Mouse (Mus musculus) right cerebral cortex, adult 18-20 months (tissue): ENCODE data around the gene Tas1r1.

Source experiments
- DNase-seq: peaks from one replicate; pipeline ENCODE4 v3.0.0; 2022; ENCODE audit warnings: mixed read lengths

Tas1r1 gene

DNA sequence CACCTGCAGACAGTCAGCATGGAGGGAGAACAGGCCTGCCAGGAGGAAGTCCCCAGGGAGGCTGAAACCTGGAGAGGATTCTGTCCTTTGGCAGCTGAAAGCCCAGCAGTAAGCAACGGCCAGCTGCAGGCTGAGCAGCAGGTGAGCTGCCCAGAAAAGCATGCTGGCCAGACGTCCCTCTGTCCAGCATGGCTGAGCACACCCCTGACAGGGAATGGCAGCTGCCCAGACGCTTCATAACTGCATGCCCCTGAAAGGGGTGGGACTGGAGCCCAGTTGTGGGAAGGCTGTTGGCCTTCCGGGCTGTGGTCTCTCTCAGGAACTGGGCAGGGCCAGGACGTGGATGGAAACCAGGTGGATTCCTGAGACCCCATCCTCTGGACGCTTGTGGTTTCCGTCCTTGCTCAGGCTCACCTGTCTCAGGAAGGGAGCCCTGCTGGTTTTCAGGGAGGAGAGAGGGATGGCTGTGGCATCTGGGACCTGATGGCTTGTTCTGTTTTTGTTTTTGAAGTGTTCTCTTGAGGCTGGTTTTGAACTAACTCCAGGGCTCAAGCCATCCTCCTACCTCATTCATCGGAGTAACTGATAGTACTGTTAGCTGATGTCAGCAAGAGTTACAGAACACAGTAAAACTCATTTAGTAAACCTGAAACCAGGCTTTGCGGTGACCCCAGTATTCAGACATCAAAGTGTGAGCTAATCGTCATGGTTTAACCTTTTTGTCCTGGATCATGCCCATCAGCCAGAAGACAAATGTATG, at the start of gene Tas1r1:
TSS of gene Tas1r1 (minus strand) at position 344 of the 760 bp plus-strand sequence.
- DNase-seq = no peak

- peak; percentile 77 for DNase-seq
Measured at GRCm38 (mm10) chr4:152088133-152088532, 49.8 kb upstream of the Tas1r1 start.

- DNase-seq = no peak
Measured at GRCm38 (mm10) chr4:152087211-152088081, 49.1 kb upstream of the Tas1r1 start.

DNA sequence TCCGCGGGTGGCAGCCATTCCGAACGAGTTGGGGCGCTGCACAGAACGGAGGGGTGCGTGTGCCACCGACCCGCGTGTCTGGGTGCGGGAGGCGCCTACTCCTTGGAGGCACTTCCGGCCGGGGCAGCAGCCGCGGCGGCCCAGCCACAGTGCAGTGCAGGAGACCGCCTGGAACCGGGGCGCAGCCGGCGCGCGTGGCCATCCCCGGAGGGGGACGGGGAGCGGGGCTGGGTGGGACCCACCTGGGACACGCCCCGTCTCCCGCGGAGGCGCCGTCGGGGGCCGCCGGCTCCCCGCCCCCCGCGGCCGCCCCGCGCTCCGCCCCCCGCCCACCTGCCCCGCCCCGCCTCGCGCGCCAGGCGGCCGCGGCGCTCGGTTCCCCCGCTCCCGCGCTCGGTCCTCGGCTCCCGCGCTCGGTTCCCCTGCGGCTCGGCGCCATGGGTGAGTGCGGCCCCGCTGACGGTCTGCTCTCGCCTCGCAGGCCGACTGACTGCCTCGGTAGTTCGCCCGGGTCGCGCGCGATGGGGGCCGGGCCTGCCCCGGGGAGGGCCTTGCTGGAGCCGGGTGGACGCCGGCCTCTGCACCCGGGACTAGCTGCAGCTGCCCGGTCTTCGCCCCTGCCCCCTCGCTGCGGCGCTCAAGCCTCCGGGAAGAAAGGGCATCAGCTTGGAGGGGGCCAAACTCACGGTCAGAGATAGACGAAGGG, 48.3 kb upstream of the Tas1r1 start:
- peak; percentile 71 for DNase-seq

GRCm38 (mm10) chr4:152084616-152085015, 46.2 kb upstream of the Tas1r1 start:
- no peak for DNase-seq

GRCm38 (mm10) chr4:152083611-152084220, 45.3 kb upstream of the Tas1r1 start:
- DNase-seq = no peak

- DNase-seq = no peak
Measured at GRCm38 (mm10) chr4:152079931-152080330, 41.6 kb upstream of the Tas1r1 start.

DNA sequence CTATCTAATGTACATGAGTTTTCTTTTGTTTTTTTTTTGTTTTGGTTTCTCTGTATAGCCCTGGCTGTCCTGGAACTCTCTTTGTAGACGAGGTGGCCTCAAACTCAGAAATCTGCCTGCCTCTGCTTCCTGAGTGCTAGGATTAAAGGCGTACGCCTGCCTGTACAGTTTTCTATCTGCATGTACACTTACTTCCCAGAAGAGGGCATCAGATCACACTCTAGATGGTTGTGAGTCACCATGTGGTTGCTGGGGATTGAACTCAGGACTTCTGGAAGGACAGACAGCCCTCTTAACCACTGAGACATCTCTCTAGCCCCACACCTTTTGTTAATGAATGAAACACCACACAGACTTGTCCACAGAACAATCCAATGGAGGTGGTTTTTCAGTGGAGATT, 40.9 kb upstream of the Tas1r1 start:
- no peak for DNase-seq

DNA sequence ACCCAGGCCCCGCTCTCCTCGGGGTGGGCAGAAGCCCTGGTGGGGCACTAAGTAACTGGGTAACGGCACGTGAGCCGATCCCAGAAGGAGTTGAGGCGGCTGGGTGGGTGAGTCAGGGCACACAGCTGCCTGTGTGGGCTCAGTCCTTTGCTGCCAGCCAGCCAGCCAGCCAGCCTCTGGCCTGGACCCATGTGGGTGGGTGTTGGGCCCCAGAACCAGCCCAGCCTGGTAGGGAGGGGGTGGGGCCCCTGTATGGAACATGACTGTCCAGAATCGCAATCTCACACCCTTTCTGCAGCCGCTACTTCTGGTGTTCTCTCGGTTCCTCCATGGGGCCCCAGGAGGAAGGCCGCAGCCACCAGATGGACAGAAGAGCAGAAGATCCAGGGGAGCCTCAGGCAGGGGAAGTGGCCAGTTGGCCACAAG, 39.8 kb upstream of the Tas1r1 start:
- DNase-seq = peak; percentile 52

DNA sequence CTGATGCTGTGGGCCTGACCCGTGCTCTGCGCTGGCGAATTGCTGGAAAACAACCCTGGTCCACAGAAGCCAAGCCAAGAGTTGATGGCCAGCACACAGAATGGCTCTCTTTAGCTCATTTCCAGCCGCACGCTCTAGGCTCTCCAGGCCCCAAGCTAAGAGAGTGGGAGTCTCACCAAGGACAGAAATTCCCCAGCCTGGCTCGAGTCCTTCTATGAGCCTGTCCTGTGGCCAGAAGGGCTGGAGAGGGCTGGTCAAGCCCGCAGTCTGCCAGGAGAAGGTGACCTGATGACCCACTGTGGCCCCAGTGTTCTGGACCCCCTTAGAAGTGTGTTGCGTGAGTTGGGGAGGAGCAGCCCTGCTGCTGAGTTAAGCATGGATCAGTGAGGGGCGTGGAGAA, 38.8 kb upstream of the Tas1r1 start:
- no peak for DNase-seq

- no peak for DNase-seq
Measured at GRCm38 (mm10) chr4:152074548-152074947, 36.2 kb upstream of the Tas1r1 start.

- DNase-seq = no peak
Measured at GRCm38 (mm10) chr4:152073715-152074114, 35.3 kb upstream of the Tas1r1 start.

DNA sequence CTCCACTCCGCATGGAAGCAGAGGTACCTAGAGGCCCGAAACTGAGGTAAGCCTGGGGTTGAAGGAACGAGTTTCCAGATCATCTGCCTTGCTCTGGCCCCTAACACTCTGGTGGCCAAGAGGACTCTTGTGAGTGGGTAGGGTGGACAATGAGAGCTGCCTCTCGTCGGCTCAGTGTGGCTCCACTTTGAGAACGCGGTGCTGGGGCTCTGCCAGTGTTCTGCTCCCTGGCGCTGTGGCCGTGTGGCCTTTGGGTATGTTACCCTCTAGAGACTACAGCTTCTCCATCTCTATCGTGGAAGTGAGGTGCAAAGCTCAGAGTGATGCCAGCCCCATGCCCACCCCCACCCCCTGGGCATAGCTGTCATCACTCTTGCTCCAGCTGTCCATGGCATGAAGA, 34.3 kb upstream of the Tas1r1 start:
- no peak for DNase-seq

DNA sequence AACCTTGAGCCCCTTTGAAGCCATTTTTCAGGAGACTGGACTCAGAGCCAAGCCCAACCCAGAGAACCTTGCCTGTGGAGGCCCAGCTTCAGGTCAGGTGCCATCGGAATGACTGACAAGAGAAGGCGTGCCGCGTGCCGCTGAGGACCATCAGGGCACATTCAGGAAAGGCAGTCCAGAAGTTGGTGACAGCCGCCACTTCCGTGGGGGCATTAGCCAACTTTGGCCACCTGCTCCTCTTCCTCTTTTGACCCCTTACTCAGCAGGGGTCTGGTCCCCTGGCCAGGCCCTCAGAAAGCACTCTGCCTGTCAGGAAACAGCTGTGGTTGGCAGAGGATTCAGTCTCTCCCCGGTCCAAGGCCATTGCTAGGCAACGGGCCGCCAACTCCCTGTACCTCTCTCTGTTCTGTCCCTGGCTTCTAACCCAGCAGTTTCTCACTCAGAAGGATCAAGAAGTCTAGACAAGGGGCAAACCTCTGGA, 33.8 kb upstream of the Tas1r1 start, which contains the start of gene Plekhg5:
TSS of gene Plekhg5 (plus strand) at position 378 of the 481 bp plus-strand sequence.
- no peak for DNase-seq

GRCm38 (mm10) chr4:152070494-152071396, 32.4 kb upstream of the Tas1r1 start:
- no peak for DNase-seq

DNA sequence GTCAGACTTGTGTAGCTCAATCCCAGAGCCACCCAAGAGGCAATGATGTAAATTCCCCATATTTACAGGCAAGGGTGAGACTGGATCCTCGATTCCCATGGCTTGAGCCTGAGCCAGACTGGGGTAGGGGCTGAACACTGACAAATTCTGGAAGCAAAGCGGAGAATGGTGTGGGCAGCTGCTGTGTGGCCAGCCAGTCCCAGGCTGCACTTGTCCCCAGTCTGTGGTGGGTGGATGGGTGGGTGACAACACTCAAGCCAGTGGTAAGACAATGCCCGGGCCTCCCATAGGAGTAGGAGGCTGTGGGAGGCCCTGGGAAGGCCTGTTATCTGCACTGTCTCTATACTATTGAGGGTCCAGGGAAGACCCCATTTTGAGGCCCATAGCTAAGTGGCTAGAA, 30.9 kb upstream of the Tas1r1 start:
- no peak for DNase-seq

GRCm38 (mm10) chr4:152068166-152068724, 29.9 kb upstream of the Tas1r1 start:
- no peak for DNase-seq

DNA sequence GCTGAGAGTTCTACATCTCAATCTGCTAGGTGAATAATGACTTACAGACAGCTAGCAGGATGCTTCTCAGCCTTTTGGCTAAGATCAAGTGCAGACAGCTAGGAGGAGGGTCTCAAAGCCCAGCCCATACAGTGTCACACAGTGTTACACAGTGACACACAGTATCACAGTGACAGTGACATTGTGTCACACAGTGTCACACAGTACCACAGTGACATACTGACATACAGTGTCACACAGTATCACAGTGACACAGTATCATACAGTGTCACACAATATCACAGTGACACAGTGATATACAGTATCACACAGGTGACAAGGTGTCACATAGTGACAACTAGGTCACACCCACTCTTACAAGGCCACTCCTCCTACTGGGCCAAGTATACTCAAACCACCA, 28.9 kb upstream of the Tas1r1 start:
- DNase-seq = no peak

DNA sequence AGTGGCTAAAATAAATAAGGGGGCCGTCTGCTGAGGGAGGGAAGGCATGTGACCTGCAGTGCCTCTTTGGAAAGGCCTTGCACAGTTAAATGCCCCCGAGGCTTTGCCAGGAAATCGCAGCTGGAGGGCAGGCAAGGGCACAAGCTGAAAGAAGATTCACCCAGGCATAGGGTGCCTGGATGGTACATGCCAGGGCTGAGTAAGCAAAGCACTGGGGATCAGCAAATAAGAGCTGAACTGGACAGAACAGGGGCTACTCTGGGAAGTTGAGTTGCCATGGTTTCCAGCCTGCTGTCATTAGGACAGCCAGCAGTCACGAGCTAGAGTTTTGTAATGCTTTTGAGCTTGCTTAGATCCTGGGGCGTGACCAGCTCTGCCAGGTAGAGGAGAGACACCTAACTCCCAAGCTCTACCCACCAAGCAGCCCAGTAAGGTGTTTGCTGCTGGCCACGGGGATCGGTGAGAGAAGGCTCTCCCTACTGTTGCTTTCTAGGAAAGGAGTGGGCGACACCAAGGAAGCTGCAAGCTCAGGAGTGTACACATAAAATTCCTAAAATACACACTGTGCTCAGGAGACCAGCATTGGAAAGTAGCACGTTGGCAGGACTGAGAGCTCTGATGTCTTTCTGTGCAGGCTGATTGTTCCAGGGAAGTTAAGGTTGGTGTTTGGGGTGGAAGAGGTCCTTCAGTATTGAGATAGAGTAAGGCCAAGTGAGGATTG, 24.2 kb upstream of the Tas1r1 start:
- peak; percentile 30 for DNase-seq

- DNase-seq = no peak
Measured at GRCm38 (mm10) chr4:152044609-152045008, 6.2 kb upstream of the Tas1r1 start.
